Mouse (Mus musculus) forebrain, embryonic 14.5 days (tissue): Measurements from ENCODE around the gene Hoxd4. TPM values are rescaled to one million over a fixed set of nuclear protein-coding genes. Genes with fewer than 3 reads are reported as not detected.

Experiments used
- ATAC-seq: fragments of 200-750 bp; cut with Nextera tagmentation; 2 replicates; pipeline ENCODE4 v1.8.0; 2017; ENCODE audit warnings: mild to moderate bottlenecking, moderate library complexity
- DNase-seq: peaks from one replicate; pipeline ENCODE4 v3.0.0-alpha.2; 2015; ENCODE audit warnings: low spot score
- H3K27ac ChIP-seq: fragments of 300-500 bp; sonication (generic); 2 replicates; pipeline ENCODE4 v1.5.1; 2014; ENCODE audit warnings: low read depth, mild to moderate bottlenecking, control low read depth, low read length, moderate library complexity
- H3K27me3 ChIP-seq: fragments of 300-500 bp; sonication (generic); replicated peaks from 2 replicates; pipeline ENCODE4 v1.6.1; 2014; ENCODE audit warnings: low read length, control low read depth, mixed read lengths; ENCODE audit not compliant: control insufficient read depth, insufficient read depth
- H3K36me3 ChIP-seq: fragments of 300-500 bp; sonication (generic); 2 replicates; pipeline ENCODE4 v1.6.1; 2014; ENCODE audit warnings: low read length, control low read depth; ENCODE audit not compliant: control insufficient read depth, insufficient read depth
- H3K4me1 ChIP-seq: fragments of 300-500 bp; sonication (generic); 2 replicates; pipeline ENCODE4 v1.6.1; 2014; ENCODE audit warnings: antibody characterized with exemption, low read length, control low read depth; ENCODE audit not compliant: control insufficient read depth, insufficient read depth
- H3K4me2 ChIP-seq: fragments of 300-500 bp; sonication (generic); 2 replicates; pipeline ENCODE4 v1.6.1; 2014; ENCODE audit warnings: mild to moderate bottlenecking, control low read depth, low read length
- H3K4me3 ChIP-seq: fragments of 300-500 bp; sonication (generic); 2 replicates; pipeline ENCODE4 v1.5.1; 2014; ENCODE audit warnings: low read depth, low read length, control low read depth
- H3K9ac ChIP-seq: fragments of 300-500 bp; sonication (generic); 2 replicates; pipeline ENCODE4 v1.6.1; 2014; ENCODE audit warnings: mild to moderate bottlenecking, low read length, control low read depth, moderate library complexity
- H3K9me3 ChIP-seq: fragments of 300-500 bp; sonication (generic); replicated peaks from 2 replicates; pipeline ENCODE4 v1.6.1; 2016; ENCODE audit warnings: low read length, control low read depth, mixed read lengths; ENCODE audit not compliant: control insufficient read depth
- WGBS: fragments of 180-500 bp; shearing (Covaris S2); extraction: QIAGEN DNeasy Blood & Tissue Kit; methylation state at CpG from one replicate; pipeline ENCODE4 v1.1.7; 2014; 5-methylcytosine and 5-hydroxymethylcytosine counted together
- polyA plus RNA-seq: library from polyadenylated mRNA; unstranded; fragments of >200 nt; fragmentation: Nextera tagmentation; extraction: Ambion mirVana; gene quantifications from 2 replicates; pipeline ENCODE4 v1.2.1, GENCODE M21; 2014

Hoxd4 gene
- polyA plus RNA-seq, 1 experiment from 2014 or later = not detected

GRCm38 (mm10) chr2:74683471-74683951 is 28.2 kb upstream of the Hoxd4 start:
- Histone ChIP-seq H3K36me3 (no peaks in the 10 kb centered on the region), H3K4me2 (no peak overlapping the region), H3K27me3 (peaks cover 94% of the 10 kb centered on the region), H3K9ac (no peak overlapping the region), H3K4me3 (no peak overlapping the region), H3K27ac (no peak overlapping the region), H3K4me1 (no peaks in the 10 kb centered on the region), H3K9me3 (no peaks in the 10 kb centered on the region)
- ATAC-seq = no peak
- no peak for DNase-seq
- under 1% methylated on average over 18 of the region's 18 CpGs for WGBS

- DNase-seq = no peak
These were observed 27.6 kb upstream of the Hoxd4 start for GRCm38 (mm10) chr2:74684106-74684505.

DNA sequence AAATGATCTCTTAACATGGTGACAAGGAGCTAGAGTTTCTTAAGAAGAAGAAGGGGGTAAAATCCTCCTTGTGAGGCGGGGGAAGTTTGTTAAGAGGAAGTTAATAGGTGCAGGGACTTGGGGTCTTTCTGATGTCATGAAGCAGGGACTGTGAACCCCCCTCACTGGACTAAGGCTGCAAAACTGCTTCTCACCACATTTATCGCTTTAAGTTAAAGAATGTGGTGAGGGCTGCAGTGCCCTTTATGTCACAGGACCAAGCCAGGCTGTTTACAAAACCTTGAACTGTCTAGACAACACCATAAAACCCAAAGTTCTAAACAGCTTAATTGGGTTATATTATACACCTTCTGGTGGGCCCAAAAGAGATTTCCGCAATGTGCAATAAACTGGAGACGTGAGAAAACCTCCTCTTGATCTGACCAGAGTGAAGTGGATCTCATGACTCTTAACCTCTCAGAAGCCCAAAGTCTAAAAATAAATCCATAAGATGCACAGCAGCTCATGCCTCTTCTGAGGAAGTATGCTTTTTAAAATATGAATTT is 26.6 kb upstream of the Hoxd4 start:
- ATAC-seq = no peak
- Histone ChIP-seq H3K27me3 (peaks cover 94% of the 10 kb centered on the region), H3K9me3 (no peaks in the 10 kb centered on the region), H3K27ac (no peak overlapping the region), H3K36me3 (no peaks in the 10 kb centered on the region), H3K4me2 (no peak overlapping the region), H3K4me3 (no peak overlapping the region), H3K9ac (no peak overlapping the region), H3K4me1 (no peaks in the 10 kb centered on the region)
- DNase-seq = no peak
- 10% methylated on average over 4 of the region's 4 CpGs for WGBS

More at GRCm38 (mm10) chr2:74684106-74684505, 27.6 kb upstream of the Hoxd4 start:
- Histone ChIP-seq H3K4me2 (no peak overlapping the region), H3K4me3 (no peak overlapping the region), H3K36me3 (no peaks in the 10 kb centered on the region), H3K9ac (no peak overlapping the region), H3K27me3 (peaks cover 94% of the 10 kb centered on the region), H3K27ac (no peak overlapping the region), H3K9me3 (no peaks in the 10 kb centered on the region), H3K4me1 (no peaks in the 10 kb centered on the region)
- 0% methylated on average over 12 of the region's 12 CpGs for WGBS
- no peak for ATAC-seq

GRCm38 (mm10) chr2:74686301-74686987 is 25.3 kb upstream of the Hoxd4 start:
- Histone ChIP-seq H3K36me3 (no peaks in the 10 kb centered on the region), H3K9ac (no peak overlapping the region), H3K4me2 (no peak overlapping the region), H3K27me3 (peaks cover 90% of the 10 kb centered on the region), H3K9me3 (no peaks in the 10 kb centered on the region), H3K4me1 (no peaks in the 10 kb centered on the region), H3K27ac (no peak overlapping the region), H3K4me3 (no peak overlapping the region)
- DNase-seq (peak; percentile 87), ATAC-seq (no peak)
- WGBS = 4% methylated on average over 17 of the region's 17 CpGs

DNA sequence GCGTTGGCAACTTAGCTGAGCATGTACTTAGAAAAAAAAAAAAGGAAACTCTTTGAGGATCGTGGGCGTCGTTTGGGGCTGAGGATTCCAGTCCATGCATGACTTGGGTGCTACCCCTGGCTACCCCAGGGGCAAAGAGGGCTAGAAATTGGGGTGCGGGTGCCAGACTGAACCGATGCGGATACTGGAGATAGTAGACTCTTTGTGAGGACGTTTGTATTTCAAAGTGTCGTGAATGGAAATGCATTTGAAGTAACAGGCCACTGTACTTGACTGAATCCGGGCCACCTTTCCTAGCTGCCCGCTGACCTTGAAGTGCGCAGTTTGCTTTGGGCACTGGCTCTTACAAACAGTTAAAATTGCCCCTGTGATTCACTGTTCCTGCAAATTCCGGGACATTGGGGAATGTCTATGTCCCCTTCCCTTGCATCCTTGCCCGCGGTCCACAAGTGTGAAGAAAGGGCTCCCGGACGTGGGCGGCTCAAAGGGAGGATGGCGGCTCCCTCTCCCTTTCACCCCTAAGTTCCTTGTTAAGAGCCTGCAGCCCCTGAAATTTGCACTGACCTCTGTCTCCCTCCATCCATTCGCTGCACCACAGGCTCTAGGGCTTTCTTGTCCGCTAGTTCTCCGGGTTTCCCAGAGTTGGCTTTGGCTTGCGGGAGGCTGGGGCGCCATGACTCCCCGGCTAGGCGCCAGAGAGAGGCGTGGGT is 24.6 kb upstream of the Hoxd4 start:
- Histone ChIP-seq H3K27me3 (peaks cover 90% of the 10 kb centered on the region), H3K27ac (no peak overlapping the region), H3K4me3 (no peak overlapping the region), H3K4me1 (no peaks in the 10 kb centered on the region), H3K36me3 (no peaks in the 10 kb centered on the region), H3K9ac (no peak overlapping the region), H3K4me2 (no peak overlapping the region), H3K9me3 (no peaks in the 10 kb centered on the region)
- ATAC-seq = no peak
- under 1% methylated on average over 27 of the region's 27 CpGs for WGBS
- no peak for DNase-seq

- ATAC-seq (no peak), DNase-seq (no peak)
- Histone ChIP-seq H3K4me3 (no peak overlapping the region), H3K27me3 (peaks cover 90% of the 10 kb centered on the region), H3K4me1 (no peaks in the 10 kb centered on the region), H3K9ac (no peak overlapping the region), H3K36me3 (no peaks in the 10 kb centered on the region), H3K9me3 (no peaks in the 10 kb centered on the region), H3K4me2 (no peak overlapping the region), H3K27ac (no peak overlapping the region)
- under 1% methylated on average over 31 of the region's 31 CpGs for WGBS
These were observed 23.8 kb upstream of the Hoxd4 start for GRCm38 (mm10) chr2:74687698-74688555.

DNA sequence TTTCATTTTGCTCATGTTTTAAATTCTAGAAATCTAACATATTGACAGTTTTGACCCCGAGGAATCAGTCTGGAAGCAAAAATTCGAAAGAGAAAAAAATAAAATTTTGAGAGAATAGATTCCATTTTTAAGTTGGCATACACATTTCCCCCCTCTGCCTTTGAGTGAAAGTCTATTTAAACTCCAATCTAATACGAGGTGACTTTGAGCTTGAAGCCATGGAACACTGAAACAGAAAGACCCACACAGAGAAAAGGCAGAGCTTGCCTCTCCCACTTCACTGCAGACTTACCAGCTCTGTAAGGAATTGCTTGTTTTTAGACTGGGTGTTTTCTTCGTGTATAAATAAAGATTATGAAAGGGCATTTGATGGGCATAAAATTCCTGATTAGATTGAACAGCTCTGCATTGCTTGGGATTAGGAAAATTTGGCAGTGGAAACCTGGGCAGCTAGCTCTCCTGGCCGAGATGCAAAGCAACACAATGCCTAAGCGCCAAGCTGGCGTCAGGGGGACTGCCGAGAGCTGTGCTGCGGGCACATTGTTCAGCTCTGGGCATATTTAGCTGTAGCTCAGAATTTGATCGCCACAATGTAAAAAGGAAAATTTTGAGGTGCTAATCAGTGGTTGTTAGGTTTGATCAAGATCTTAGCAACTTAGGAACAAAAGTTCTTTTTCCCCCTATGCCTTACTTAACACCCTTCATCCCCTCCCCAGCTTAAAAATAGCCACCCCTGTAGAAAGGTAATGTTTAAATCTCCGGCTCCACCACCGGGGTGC is 22.7 kb upstream of the Hoxd4 start:
- Histone ChIP-seq H3K4me1 (no peaks in the 10 kb centered on the region), H3K27ac (no peak overlapping the region), H3K9ac (no peak overlapping the region), H3K4me3 (no peak overlapping the region), H3K4me2 (no peak overlapping the region), H3K9me3 (no peaks in the 10 kb centered on the region), H3K36me3 (no peaks in the 10 kb centered on the region), H3K27me3 (peaks cover 90% of the 10 kb centered on the region)
- ATAC-seq (no peak), DNase-seq (no peak)
- WGBS = 5% methylated on average over 12 of the region's 12 CpGs
